Mouse (Mus musculus) lung, adult 2 months (tissue): ENCODE data around the gene Il17c. TPM values are rescaled to one million over a fixed set of nuclear protein-coding genes. Genes with fewer than 3 reads are reported as not detected.

Experiments
- DNase-seq: peaks from one replicate; pipeline ENCODE4 v3.0.0; 2022
- H3K4me1 ChIP-seq: fragments of 200-500 bp; 2 replicates; pipeline ENCODE4 v1.6.1; 2011; ENCODE audit warnings: low read length; ENCODE audit not compliant: control insufficient read depth, insufficient read depth
- H3K4me3 ChIP-seq: fragments of 200-500 bp; replicated peaks from 2 replicates; pipeline ENCODE3; 2011; ENCODE audit warnings: low read depth, mild to moderate bottlenecking, control low read depth, low read length; ENCODE audit errors: extremely low read depth
- CTCF ChIP-seq: fragments of 200-500 bp; IDR thresholded peaks from 2 replicates; pipeline ENCODE4 v1.5.1; 2011; ENCODE audit warnings: mild to moderate bottlenecking, low read length, control low read depth; ENCODE audit not compliant: insufficient read depth
- POLR2A ChIP-seq: fragments of 200-500 bp; IDR thresholded peaks from 2 replicates; pipeline ENCODE4 v1.6.1; 2011; ENCODE audit warnings: low read depth, mild to moderate bottlenecking, control low read depth, low read length, borderline replicate concordance; ENCODE audit errors: extremely low read depth
- WGBS: fragments of 180-500 bp; shearing (Covaris S2); methylation state at CpG from one replicate; pipeline ENCODE4 v1.1.7; 2018; 5-methylcytosine and 5-hydroxymethylcytosine counted together
- polyA plus RNA-seq: library from polyadenylated mRNA; depleted of rRNA; stranded (reverse); fragments of >200 nt; gene quantifications from 2 replicates; pipeline ENCODE4 v1.2.3, GENCODE M21; 2012; rRNA removed

Gene Il17c
- 0.18 and 0.62 TPM in 2 replicates for polyA plus RNA-seq

GRCm38 (mm10) chr8:122421376-122422070 is at the start of gene Il17c:
Il17c (plus strand) TSS chr8:122422020.
- no peak for DNase-seq
- TF ChIP-seq POLR2A, result no peak
- no peak for TF ChIP-seq CTCF
- no peak within 1 kb of the TSS for H3K4me3 ChIP-seq
- 67% methylated on average over 14 of the region's 14 CpGs for WGBS
- no peaks in the 10 kb centered on the region for H3K4me1 ChIP-seq

- no peak for DNase-seq
- WGBS, result 92% methylated on average over 7 of the region's 7 CpGs
- no peak for TF ChIP-seq CTCF
- TF ChIP-seq POLR2A, result no peak
- Histone ChIP-seq H3K4me1 (peaks cover 8% of the 10 kb centered on the region; the same call in 1 of the 2 replicates), H3K4me3 (no peak overlapping the region)
Observed at GRCm38 (mm10) chr8:122375320-122375719, 46.5 kb upstream of the Il17c start.

GRCm38 (mm10) chr8:122375751-122376364 is 46.0 kb upstream of the Il17c start:
- WGBS, result 21% methylated on average over 13 of the region's 13 CpGs
- TF ChIP-seq POLR2A (no peak), CTCF (no peak)
- no peak for DNase-seq
- peak overlapping the region; percentile 55 for H3K4me3 ChIP-seq
- peaks cover 8% of the 10 kb centered on the region; the same call in 1 of the 2 replicates for H3K4me1 ChIP-seq

- WGBS, result under 1% methylated on average over 95 of the region's 107 CpGs
- H3K4me1 ChIP-seq, result peaks cover 8% of the 10 kb centered on the region; the same call in 1 of the 2 replicates
- TF ChIP-seq POLR2A (peak; percentile 65), CTCF (no peak)
- peak; percentile 98 for DNase-seq
- peak within 1 kb of the TSS; percentile 92 for H3K4me3 ChIP-seq
Observed at GRCm38 (mm10) chr8:122376365-122377231, 45.2 kb upstream of the Il17c start, which contains the start of gene Zc3h18. Zc3h18 (plus strand) TSS chr8:122376609.

- no peak overlapping the region for H3K4me3 ChIP-seq
- no peak for DNase-seq
- TF ChIP-seq POLR2A (no peak), CTCF (no peak)
- 58% methylated on average over 4 of the region's 4 CpGs for WGBS
- H3K4me1 ChIP-seq, result peaks cover under 1% of the 10 kb centered on the region; the same call in 1 of the 2 replicates
Observed at GRCm38 (mm10) chr8:122383039-122383438, 38.8 kb upstream of the Il17c start.

- H3K4me1 ChIP-seq, result no peaks in the 10 kb centered on the region
- WGBS, result 85% methylated on average over 3 of the region's 3 CpGs
- TF ChIP-seq POLR2A (no peak), CTCF (0 out of 2 replicates have a peak, but pooled peaks have one; percentile 6)
- DNase-seq, result no peak
- H3K4me3 ChIP-seq, result no peak overlapping the region
Observed at GRCm38 (mm10) chr8:122389357-122389756, 32.5 kb upstream of the Il17c start.

GRCm38 (mm10) chr8:122390758-122391157 is 31.1 kb upstream of the Il17c start:
- Histone ChIP-seq H3K4me1 (no peaks in the 10 kb centered on the region), H3K4me3 (no peak overlapping the region)
- WGBS, result 71% methylated on average over 3 of the region's 3 CpGs
- DNase-seq, result no peak
- no peak for TF ChIP-seq CTCF
- TF ChIP-seq POLR2A, result no peak

GRCm38 (mm10) chr8:122393717-122394116 is 28.1 kb upstream of the Il17c start:
- TF ChIP-seq POLR2A (no peak), CTCF (no peak)
- no peak for DNase-seq
- Histone ChIP-seq H3K4me3 (no peak overlapping the region), H3K4me1 (no peaks in the 10 kb centered on the region)

GRCm38 (mm10) chr8:122395291-122395690 is 26.5 kb upstream of the Il17c start:
- no peak for DNase-seq
- Histone ChIP-seq H3K4me1 (no peaks in the 10 kb centered on the region), H3K4me3 (no peak overlapping the region)
- 85% methylated on average over 6 of the region's 6 CpGs for WGBS
- TF ChIP-seq CTCF, result no peak
- TF ChIP-seq POLR2A, result no peak
